Mouse (Mus musculus) liver, postnatal 0 days (tissue): Measurements from ENCODE around the gene Gm17428. TPM values are rescaled to one million over a fixed set of nuclear protein-coding genes. Genes with fewer than 3 reads are reported as not detected.

Experiments used
- ATAC-seq: fragments of 200-750 bp; cut with Nextera tagmentation; 2 replicates; pipeline ENCODE4 v1.8.0; 2017; ENCODE audit warnings: mild to moderate bottlenecking, moderate library complexity
- DNase-seq: peaks from one replicate; pipeline ENCODE4 v3.0.0-alpha.2; 2016
- H3K27ac ChIP-seq: fragments of 300-500 bp; sonication (generic); 2 replicates; pipeline ENCODE4 v1.5.1; 2014; ENCODE audit warnings: antibody characterized with exemption, moderate library complexity, mild to moderate bottlenecking, low read depth
- H3K27me3 ChIP-seq: fragments of 300-500 bp; sonication (generic); 2 replicates; pipeline ENCODE4 v1.6.1; 2014; ENCODE audit warnings: low read length, control low read depth, mixed read lengths; ENCODE audit not compliant: insufficient read depth
- H3K36me3 ChIP-seq: fragments of 300-500 bp; sonication (generic); replicated peaks from 2 replicates; pipeline ENCODE4 v1.6.1; 2014; ENCODE audit warnings: mild to moderate bottlenecking, control low read depth, low read length, moderate library complexity, mixed read lengths; ENCODE audit not compliant: insufficient read depth
- H3K4me1 ChIP-seq: fragments of 300-500 bp; sonication (generic); 2 replicates; pipeline ENCODE4 v1.6.1; 2014; ENCODE audit warnings: antibody characterized with exemption, mild to moderate bottlenecking, control low read depth; ENCODE audit not compliant: insufficient read depth
- H3K4me2 ChIP-seq: fragments of 300-500 bp; sonication (generic); 2 replicates; pipeline ENCODE4 v1.6.1; 2014; ENCODE audit warnings: low read depth, mild to moderate bottlenecking, low read length, moderate library complexity, mixed read lengths
- H3K4me3 ChIP-seq: fragments of 300-500 bp; sonication (generic); 2 replicates; pipeline ENCODE4 v1.5.1; 2014; ENCODE audit warnings: low read depth, low read length
- H3K9ac ChIP-seq: fragments of 300-500 bp; sonication (generic); replicated peaks from 2 replicates; pipeline ENCODE4 v1.6.1; 2014; ENCODE audit warnings: mild to moderate bottlenecking, moderate library complexity
- H3K9me3 ChIP-seq: fragments of 300-500 bp; sonication (generic); 2 replicates; pipeline ENCODE4 v1.6.1; 2016; ENCODE audit warnings: mild to moderate bottlenecking, control low read depth, low read length, mixed read lengths
- CTCF ChIP-seq: sonication (generic); IDR thresholded peaks from 2 replicates; pipeline ENCODE4 v1.5.1; 2016; ENCODE audit warnings: antibody characterized with exemption, low read depth
- EP300 ChIP-seq: IDR thresholded peaks from 2 replicates; pipeline ENCODE4 v1.6.1; 2016; ENCODE audit warnings: antibody characterized with exemption, low read depth, mild to moderate bottlenecking
- WGBS: fragments of 180-500 bp; shearing (Covaris S2); extraction: QIAGEN DNeasy Blood & Tissue Kit; methylation state at CpG from one replicate; pipeline ENCODE4 v1.1.7; 2014; ENCODE audit not compliant: insufficient replicate concordance; 5-methylcytosine and 5-hydroxymethylcytosine counted together
- polyA plus RNA-seq: library from polyadenylated mRNA; unstranded; fragments of >200 nt; fragmentation: Nextera tagmentation; extraction: Ambion mirVana; gene quantifications from 2 replicates; pipeline ENCODE4 v1.2.1, GENCODE M21; 2015

Gm17428 gene
- polyA plus RNA-seq, result not detected in 2 replicates

DNA sequence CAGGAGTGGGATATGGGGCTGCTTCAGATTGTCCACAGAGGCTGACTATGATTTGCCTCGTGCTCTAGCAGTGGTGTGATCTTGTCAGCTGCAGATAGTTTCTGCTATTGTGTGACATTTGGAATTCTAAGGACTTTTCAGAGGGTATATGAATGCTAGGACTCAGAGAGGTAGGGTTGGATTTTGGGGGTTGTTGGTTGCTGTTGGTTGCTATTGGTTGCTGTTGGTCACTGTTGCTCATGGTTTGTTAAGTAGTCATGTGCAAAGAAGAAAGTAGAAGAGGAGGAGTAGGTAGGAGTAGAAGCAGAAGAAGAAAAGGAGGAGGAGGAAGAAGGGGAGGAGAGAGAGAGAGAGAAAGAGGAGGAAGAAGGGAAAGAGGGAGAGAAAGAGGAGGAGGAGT, at the start of gene Gm17428:
Gene Gm17428 (plus strand): TSS at position 301 of the 400 bp plus-strand sequence.
- Histone ChIP-seq H3K4me3 (no peak within 1 kb of the TSS), H3K9me3 (no peaks in the 10 kb centered on the region), H3K4me2 (no peak within 1 kb of the TSS), H3K27me3 (no peaks in the 10 kb centered on the region), H3K27ac (no peak within 1 kb of the TSS), H3K4me1 (no peaks in the 10 kb centered on the region), H3K36me3 (no peaks in the 10 kb centered on the region), H3K9ac (no peak within 1 kb of the TSS)
- no peak for DNase-seq
- no peak for ATAC-seq
- TF ChIP-seq EP300, result no peak
- TF ChIP-seq CTCF, result no peak
- WGBS, result 56% methylated on average over 1 of the region's 1 CpGs

DNA sequence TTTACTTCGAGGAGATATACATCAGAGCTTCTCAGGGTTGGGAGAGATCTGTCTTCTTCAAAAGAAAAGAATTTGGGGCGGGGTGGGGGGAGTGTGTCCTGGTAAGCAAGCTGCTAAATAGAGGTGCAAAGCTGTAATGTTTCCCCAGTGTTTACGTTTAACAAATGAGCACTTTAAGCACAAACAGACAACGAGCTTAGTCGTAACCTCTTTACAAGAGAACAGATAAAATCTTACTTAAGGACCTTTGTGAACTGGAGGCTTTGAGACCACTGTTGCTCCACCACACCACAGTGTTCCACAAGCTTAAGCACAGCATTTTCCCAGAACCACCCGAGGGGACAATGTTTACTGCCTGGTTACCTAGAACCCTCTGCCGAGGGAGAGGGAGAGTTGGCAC, 49.4 kb upstream of the Gm17428 start:
- TF ChIP-seq CTCF, result no peak
- TF ChIP-seq EP300, result no peak
- Histone ChIP-seq H3K9me3 (no peaks in the 10 kb centered on the region), H3K4me2 (no peak overlapping the region), H3K27ac (no peak overlapping the region), H3K4me1 (peaks cover 11% of the 10 kb centered on the region), H3K27me3 (peaks cover 50% of the 10 kb centered on the region), H3K36me3 (no peaks in the 10 kb centered on the region), H3K4me3 (no peak overlapping the region), H3K9ac (no peak overlapping the region)
- no peak for ATAC-seq
- DNase-seq, result no peak
- 21% methylated on average over 7 of the region's 7 CpGs for WGBS

DNA sequence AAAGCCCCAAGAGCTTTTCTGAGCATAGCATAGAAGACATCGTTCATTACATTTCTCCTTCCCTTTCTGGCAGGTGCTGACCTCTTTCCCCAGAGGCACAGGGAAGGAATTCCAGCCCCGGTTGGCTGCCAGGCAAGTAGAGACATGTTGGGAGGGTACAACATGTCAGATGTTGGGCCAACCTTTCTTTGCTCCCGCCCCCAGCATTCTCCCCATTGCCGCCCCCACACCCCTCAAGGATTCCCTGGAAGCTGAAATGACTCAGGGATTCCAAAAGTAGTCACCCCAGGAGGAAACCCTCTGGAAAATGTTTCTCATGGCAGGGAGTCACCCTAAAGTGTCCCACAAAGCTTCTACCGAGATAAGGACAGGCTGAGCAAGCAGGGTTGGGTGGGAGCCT, 46.9 kb upstream of the Gm17428 start:
- Histone ChIP-seq H3K9me3 (no peaks in the 10 kb centered on the region), H3K36me3 (no peaks in the 10 kb centered on the region), H3K9ac (no peak overlapping the region), H3K27ac (no peak overlapping the region), H3K4me1 (peaks cover 11% of the 10 kb centered on the region), H3K4me2 (no peak overlapping the region), H3K27me3 (peaks cover 44% of the 10 kb centered on the region), H3K4me3 (no peak overlapping the region)
- ATAC-seq (no peak), DNase-seq (no peak)
- TF ChIP-seq EP300 (no peak), CTCF (no peak)
- WGBS, result 62% methylated on average over 5 of the region's 5 CpGs

DNA sequence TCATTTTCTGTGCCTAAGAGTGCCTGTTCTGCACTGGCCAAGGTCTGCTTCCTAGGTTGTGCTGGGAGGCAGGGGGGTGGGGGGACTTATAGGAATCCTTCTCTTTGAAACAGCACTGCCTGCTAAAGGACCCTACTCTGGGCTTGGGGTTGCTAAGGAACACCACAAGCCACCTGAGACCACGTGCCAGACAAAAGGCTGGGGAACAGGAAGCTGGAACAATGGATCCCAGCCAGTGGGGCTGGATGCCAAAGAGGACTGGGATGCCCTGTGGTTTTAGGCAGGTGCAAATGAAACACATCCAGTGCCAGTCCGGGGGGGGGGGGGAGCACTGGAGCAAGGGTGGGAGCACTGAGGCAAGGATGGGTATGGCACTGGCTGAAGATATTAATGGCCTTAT, 46.3 kb upstream of the Gm17428 start:
- no peaks in the 10 kb centered on the region for H3K9me3 ChIP-seq
- no peak for TF ChIP-seq CTCF
- TF ChIP-seq EP300, result no peak
- H3K27me3 ChIP-seq, result peaks cover 38% of the 10 kb centered on the region
- peaks cover 11% of the 10 kb centered on the region for H3K4me1 ChIP-seq
- H3K36me3 ChIP-seq, result no peaks in the 10 kb centered on the region
- no peak overlapping the region for H3K27ac ChIP-seq
- no peak overlapping the region for H3K4me2 ChIP-seq
- 23% methylated on average over 2 of the region's 2 CpGs for WGBS
- H3K4me3 ChIP-seq, result no peak overlapping the region
- no peak for ATAC-seq
- DNase-seq, result no peak
- H3K9ac ChIP-seq, result no peak overlapping the region

DNA sequence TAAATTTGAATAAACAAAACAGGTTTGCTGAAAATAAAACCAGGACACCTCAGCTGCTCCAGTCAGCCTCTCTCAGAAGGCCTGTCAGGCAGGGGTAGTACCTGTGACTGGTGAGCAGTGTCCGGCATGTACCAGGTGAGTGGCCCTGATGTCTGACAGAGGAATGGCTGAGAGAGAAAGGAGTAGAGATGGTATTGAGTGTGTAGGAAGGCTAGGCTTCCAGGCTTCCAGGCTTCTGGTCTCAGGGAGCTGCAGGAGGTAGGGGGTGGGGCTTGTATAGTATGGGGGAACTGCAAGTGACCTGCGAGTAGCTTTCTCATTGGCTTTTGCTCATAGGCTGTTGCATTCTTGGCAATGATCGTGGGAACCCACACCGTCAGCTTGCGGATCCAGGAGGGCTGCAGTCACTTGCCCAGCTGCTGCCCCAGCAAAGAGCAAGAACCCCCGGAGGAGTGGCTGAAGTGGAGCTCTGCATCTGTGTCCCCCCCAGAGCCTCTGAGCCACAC, 44.0 kb upstream of the Gm17428 start, which contains the start of gene Il25:
Gene Il25 (plus strand): TSS at position 51 of the 506 bp plus-strand sequence.
- ATAC-seq (no peak), DNase-seq (no peak)
- Histone ChIP-seq H3K36me3 (no peaks in the 10 kb centered on the region), H3K4me3 (no peak within 1 kb of the TSS), H3K4me2 (no peak within 1 kb of the TSS), H3K27ac (no peak within 1 kb of the TSS), H3K9ac (no peak within 1 kb of the TSS), H3K9me3 (no peaks in the 10 kb centered on the region), H3K4me1 (no peaks in the 10 kb centered on the region), H3K27me3 (peaks cover 15% of the 10 kb centered on the region)
- WGBS, result 62% methylated on average over 6 of the region's 6 CpGs
- TF ChIP-seq CTCF (no peak), EP300 (no peak)

DNA sequence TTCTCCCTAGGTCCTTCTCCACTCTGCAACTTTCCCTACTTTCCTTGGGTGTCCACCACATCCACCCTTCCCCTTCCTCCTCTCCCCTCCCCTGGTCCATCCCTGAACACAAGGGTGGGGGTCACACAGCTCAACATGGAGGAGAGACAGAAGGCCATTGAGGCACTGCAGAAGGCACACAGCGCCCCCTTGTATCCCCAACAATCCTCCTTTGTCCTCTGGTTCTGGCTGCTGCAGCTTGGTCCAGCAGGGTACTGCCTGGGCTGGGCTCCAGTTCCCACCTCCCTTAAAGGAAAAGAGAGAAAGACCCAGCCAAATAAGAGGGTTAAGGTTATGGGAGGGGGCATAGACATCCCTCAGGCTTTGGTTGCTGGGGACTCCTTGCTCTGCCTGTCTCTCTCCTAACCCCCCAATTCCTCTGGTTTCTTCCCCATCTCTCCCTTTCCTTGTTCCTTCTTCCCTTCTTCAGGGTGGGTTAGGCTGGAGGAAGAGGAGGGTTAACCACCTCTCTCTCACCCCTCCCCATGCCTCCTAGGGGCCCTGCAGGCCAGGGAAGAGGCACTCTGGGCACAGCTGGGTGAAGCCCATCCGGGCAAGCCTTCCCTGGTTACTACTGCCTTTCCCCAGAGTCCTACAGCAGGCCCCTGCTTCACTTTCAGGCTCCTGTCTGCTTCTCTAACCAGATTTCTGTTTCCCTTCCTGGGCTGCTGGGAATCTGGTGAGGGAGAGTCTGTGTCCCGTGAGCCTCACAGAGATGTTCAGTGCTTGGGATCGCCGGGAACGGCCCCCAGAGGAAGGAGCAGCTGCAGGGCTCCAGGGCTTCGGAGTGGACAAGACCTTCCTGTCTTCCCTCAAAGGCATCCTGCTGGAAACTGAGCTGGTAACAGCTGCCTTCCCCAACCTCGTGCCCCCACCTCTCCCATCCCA, 40.6 kb upstream of the Gm17428 start, which contains the start of gene Cmtm5:
Gene Cmtm5 (plus strand): TSS at position 358 of the 927 bp plus-strand sequence.
- TF ChIP-seq EP300, result no peak
- TF ChIP-seq CTCF, result no peak
- H3K9me3 ChIP-seq, result no peaks in the 10 kb centered on the region
- no peak within 1 kb of the TSS for H3K4me2 ChIP-seq
- no peak within 1 kb of the TSS for H3K27ac ChIP-seq
- no peaks in the 10 kb centered on the region for H3K27me3 ChIP-seq
- no peak for ATAC-seq
- no peaks in the 10 kb centered on the region for H3K36me3 ChIP-seq
- H3K4me1 ChIP-seq, result no peaks in the 10 kb centered on the region
- no peak within 1 kb of the TSS for H3K4me3 ChIP-seq
- no peak for DNase-seq
- 39% methylated on average over 8 of the region's 8 CpGs for WGBS
- no peak within 1 kb of the TSS for H3K9ac ChIP-seq
